Mouse (Mus musculus) kidney, adult 2 months (tissue): Measurements from ENCODE around the gene Tbc1d17. TPM values are rescaled to one million over a fixed set of nuclear protein-coding genes. Genes with fewer than 3 reads are reported as not detected.

ENCODE experiments used
- DNase-seq: peaks from one replicate; pipeline ENCODE4 v3.0.0; 2021
- H3K27ac ChIP-seq: fragments of 200-500 bp; 2 replicates; pipeline ENCODE4 v1.5.1; 2012; ENCODE audit warnings: low read depth, low read length, control low read depth, inconsistent platforms; ENCODE audit not compliant: insufficient read depth
- H3K27me3 ChIP-seq: fragments of 200-500 bp; replicated peaks from 2 replicates; pipeline ENCODE4 v1.6.1; 2012; ENCODE audit warnings: mild to moderate bottlenecking, moderate library complexity, low read length, inconsistent platforms; ENCODE audit not compliant: control insufficient read depth, insufficient read depth
- H3K36me3 ChIP-seq: fragments of 200-500 bp; 2 replicates; pipeline ENCODE4 v1.6.1; 2012; ENCODE audit warnings: mild to moderate bottlenecking, moderate library complexity, low read length, inconsistent platforms; ENCODE audit not compliant: control insufficient read depth, insufficient read depth
- H3K4me1 ChIP-seq: fragments of 200-500 bp; 2 replicates; pipeline ENCODE4 v1.6.1; 2011; ENCODE audit warnings: low read length; ENCODE audit not compliant: control insufficient read depth, insufficient read depth
- H3K4me3 ChIP-seq: fragments of 200-500 bp; 2 replicates; pipeline ENCODE4 v1.5.1; 2011; ENCODE audit warnings: mild to moderate bottlenecking, low read depth, low read length, control low read depth; ENCODE audit not compliant: insufficient read depth
- CTCF ChIP-seq: fragments of 200-500 bp; conservative IDR thresholded peaks from 2 replicates; pipeline ENCODE4 v1.5.1; 2011; ENCODE audit warnings: low read depth, mild to moderate bottlenecking, control low read depth, low read length, moderate library complexity, mixed read lengths; ENCODE audit not compliant: insufficient read depth, insufficient read length
- POLR2A ChIP-seq: fragments of 200-500 bp; IDR thresholded peaks from one replicate; pipeline ENCODE4 v1.6.1; 2011; ENCODE audit warnings: low read depth, low read length, control low read depth
- WGBS: fragments of 180-500 bp; shearing (Covaris S2); methylation state at CpG from one replicate; pipeline ENCODE4 v1.1.7; 2018; 5-methylcytosine and 5-hydroxymethylcytosine counted together
- polyA plus RNA-seq: library from polyadenylated mRNA; depleted of rRNA; stranded (reverse); fragments of >200 nt; gene quantifications from 2 replicates; pipeline ENCODE4 v1.2.3, GENCODE M21; 2012; rRNA removed

The Tbc1d17 gene
- 100 and 114 TPM in 2 replicates for polyA plus RNA-seq

GRCm38 (mm10) chr7:44848561-44849415 is at the start of gene Tbc1d17, which contains the start of gene Akt1s1:
Tbc1d17 (minus strand) TSS chr7:44849079.
Akt1s1 (plus strand) TSS chr7:44848991.
- H3K4me3 ChIP-seq = peak within 1 kb of the TSS; percentile 79
- H3K36me3 ChIP-seq = 0 out of 2 replicates have a peak, but pooled peaks cover 4% of the 10 kb centered on the region
- TF ChIP-seq POLR2A = peak; percentile 72
- no peak for TF ChIP-seq CTCF
- peaks cover 21% of the 10 kb centered on the region for H3K4me1 ChIP-seq
- peak; percentile 100 for DNase-seq
- no peaks in the 10 kb centered on the region for H3K27me3 ChIP-seq
- under 1% methylated on average over 54 of the region's 54 CpGs for WGBS
- peak within 1 kb of the TSS; percentile 98 for H3K27ac ChIP-seq

GRCm38 (mm10) chr7:44898607-44899006 is 49.7 kb upstream of the Tbc1d17 start:
- Histone ChIP-seq H3K27ac (no peak overlapping the region), H3K4me3 (no peak overlapping the region)
- DNase-seq = peak; percentile 61

GRCm38 (mm10) chr7:44896499-44896898 is 47.6 kb upstream of the Tbc1d17 start:
- WGBS = 16% methylated on average over 10 of the region's 10 CpGs

More at GRCm38 (mm10) chr7:44898607-44899006, 49.7 kb upstream of the Tbc1d17 start:
- peak; percentile 37; the same call in 1 of the 2 replicates for TF ChIP-seq CTCF
- TF ChIP-seq POLR2A = no peak
- peaks cover 20% of the 10 kb centered on the region; the same call in 1 of the 2 replicates for H3K4me1 ChIP-seq
- H3K36me3 ChIP-seq = no peaks in the 10 kb centered on the region
- 28% methylated on average over 19 of the region's 19 CpGs for WGBS
- H3K27me3 ChIP-seq = no peaks in the 10 kb centered on the region

GRCm38 (mm10) chr7:44895593-44896434 is 46.9 kb upstream of the Tbc1d17 start, which contains the start of gene Fuz:
Fuz (plus strand) TSS chr7:44896079.
- H3K4me1 ChIP-seq = peaks cover 18% of the 10 kb centered on the region
- DNase-seq = peak; percentile 96

More at GRCm38 (mm10) chr7:44896499-44896898, 47.6 kb upstream of the Tbc1d17 start:
- TF ChIP-seq CTCF (no peak), POLR2A (no peak)
- Histone ChIP-seq H3K27ac (0 out of 2 replicates have a peak overlapping the region, but pooled peaks have one; percentile 37), H3K27me3 (no peaks in the 10 kb centered on the region), H3K4me3 (peak overlapping the region; percentile 66), H3K36me3 (no peaks in the 10 kb centered on the region), H3K4me1 (peaks cover 15% of the 10 kb centered on the region; the same call in 1 of the 2 replicates)
- DNase-seq = no peak

GRCm38 (mm10) chr7:44895206-44895592 is 46.3 kb upstream of the Tbc1d17 start:
- no peaks in the 10 kb centered on the region for H3K36me3 ChIP-seq
- H3K27me3 ChIP-seq = no peaks in the 10 kb centered on the region
- no peak for DNase-seq
- peaks cover 18% of the 10 kb centered on the region for H3K4me1 ChIP-seq
- H3K27ac ChIP-seq = peak overlapping the region; percentile 44; the same call in 1 of the 2 replicates
- H3K4me3 ChIP-seq = 0 out of 2 replicates have a peak overlapping the region, but pooled peaks have one; percentile 66
- 66% methylated on average over 7 of the region's 7 CpGs for WGBS
- TF ChIP-seq POLR2A (no peak), CTCF (no peak)

More at GRCm38 (mm10) chr7:44895593-44896434, 46.9 kb upstream of the Tbc1d17 start, which contains the start of gene Fuz:
- Histone ChIP-seq H3K27me3 (no peaks in the 10 kb centered on the region), H3K4me3 (peak within 1 kb of the TSS; percentile 66), H3K27ac (peak within 1 kb of the TSS; percentile 50), H3K36me3 (no peaks in the 10 kb centered on the region)
- TF ChIP-seq CTCF (peak; percentile 56), POLR2A (no peak)
- under 1% methylated on average over 34 of the region's 34 CpGs for WGBS

- DNase-seq = no peak
- WGBS = 90% methylated on average over 3 of the region's 3 CpGs
- Histone ChIP-seq H3K4me1 (peaks cover 18% of the 10 kb centered on the region), H3K27ac (no peak overlapping the region), H3K36me3 (no peaks in the 10 kb centered on the region), H3K27me3 (no peaks in the 10 kb centered on the region), H3K4me3 (no peak overlapping the region)
- no peak for TF ChIP-seq POLR2A
- no peak for TF ChIP-seq CTCF
Observed at GRCm38 (mm10) chr7:44894175-44894574, 45.3 kb upstream of the Tbc1d17 start.
